Mouse (Mus musculus) thymus, adult 2 months (tissue): ENCODE measurements around the gene Phospho1. TPM values are rescaled to one million over a fixed set of nuclear protein-coding genes. Genes with fewer than 3 reads are reported as not detected.

Experiments used
- DNase-seq: peaks from one replicate; pipeline ENCODE4 v3.0.0; 2021
- H3K27ac ChIP-seq: fragments of 200-500 bp; 2 replicates; pipeline ENCODE4 v1.5.1; 2012; ENCODE audit warnings: low read length, control low read depth; ENCODE audit not compliant: control insufficient read depth, insufficient read depth
- H3K27me3 ChIP-seq: fragments of 200-500 bp; 2 replicates; pipeline ENCODE4 v1.6.1; 2012; ENCODE audit warnings: mild to moderate bottlenecking, low read length, moderate library complexity, mixed read lengths; ENCODE audit not compliant: control insufficient read depth, insufficient read depth
- H3K36me3 ChIP-seq: fragments of 200-500 bp; 2 replicates; pipeline ENCODE4 v1.6.1; 2012; ENCODE audit warnings: mild to moderate bottlenecking, low read length, moderate library complexity; ENCODE audit not compliant: control insufficient read depth, insufficient read depth
- H3K4me1 ChIP-seq: fragments of 200-500 bp; replicated peaks from 2 replicates; pipeline ENCODE4 v1.6.1; 2012; ENCODE audit warnings: low read length; ENCODE audit not compliant: control insufficient read depth, insufficient read depth
- H3K4me3 ChIP-seq: fragments of 200-500 bp; 2 replicates; pipeline ENCODE4 v1.5.1; 2012; ENCODE audit warnings: mild to moderate bottlenecking, low read length, control low read depth, moderate library complexity; ENCODE audit not compliant: control insufficient read depth, insufficient read depth
- CTCF ChIP-seq: fragments of 200-500 bp; IDR thresholded peaks from 2 replicates; pipeline ENCODE4 v1.5.1; 2012; ENCODE audit warnings: mild to moderate bottlenecking, control low read depth, low read length, moderate library complexity, borderline replicate concordance; ENCODE audit not compliant: control insufficient read depth, poor library complexity, insufficient read depth; ENCODE audit errors: extremely low read depth
- POLR2A ChIP-seq: fragments of 200-500 bp; IDR thresholded peaks from 2 replicates; pipeline ENCODE4 v1.6.1; 2012; ENCODE audit warnings: mild to moderate bottlenecking, low read length, control low read depth, moderate library complexity; ENCODE audit not compliant: control insufficient read depth, poor library complexity, insufficient read depth; ENCODE audit errors: extremely low read depth
- WGBS: fragments of 180-500 bp; shearing (Covaris S2); methylation state at CpG from one replicate; pipeline ENCODE4 v1.1.7; 2018; 5-methylcytosine and 5-hydroxymethylcytosine counted together
- polyA plus RNA-seq: library from polyadenylated mRNA; depleted of rRNA; stranded (reverse); fragments of >200 nt; gene quantifications from 2 replicates; pipeline ENCODE4 v1.2.3, GENCODE M21; 2012

The Phospho1 gene
- polyA plus RNA-seq, 1 experiment = 24.9 TPM

DNA sequence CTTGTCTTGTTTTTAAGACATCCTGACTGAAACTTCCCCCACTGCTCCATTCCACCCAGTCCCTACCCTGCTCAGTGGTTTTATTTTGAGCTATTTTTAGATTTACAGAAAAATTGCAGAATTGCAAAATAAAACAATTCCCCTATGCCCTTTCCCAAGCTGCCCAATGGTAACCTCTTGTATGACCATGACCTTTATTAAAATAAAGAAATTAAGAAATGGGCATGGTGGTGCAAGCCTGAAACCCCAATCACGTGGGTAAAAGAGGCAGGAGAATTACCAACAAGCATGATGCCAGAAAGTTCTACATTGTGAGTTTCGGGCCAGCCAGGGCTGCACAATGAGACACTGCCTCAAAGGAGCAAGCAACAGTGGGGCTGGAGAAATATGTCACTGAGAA is 26.6 kb downstream of the Phospho1 start:
- H3K27ac ChIP-seq = no peak overlapping the region
- TF ChIP-seq POLR2A = no peak
- TF ChIP-seq CTCF = no peak
- H3K4me1 ChIP-seq = 0 out of 2 replicates have a peak, but pooled peaks cover 2% of the 10 kb centered on the region
- H3K4me3 ChIP-seq = no peak overlapping the region
- DNase-seq = no peak
- 76% methylated on average over 2 of the region's 2 CpGs for WGBS
- no peaks in the 10 kb centered on the region for H3K36me3 ChIP-seq
- H3K27me3 ChIP-seq = no peaks in the 10 kb centered on the region

DNA sequence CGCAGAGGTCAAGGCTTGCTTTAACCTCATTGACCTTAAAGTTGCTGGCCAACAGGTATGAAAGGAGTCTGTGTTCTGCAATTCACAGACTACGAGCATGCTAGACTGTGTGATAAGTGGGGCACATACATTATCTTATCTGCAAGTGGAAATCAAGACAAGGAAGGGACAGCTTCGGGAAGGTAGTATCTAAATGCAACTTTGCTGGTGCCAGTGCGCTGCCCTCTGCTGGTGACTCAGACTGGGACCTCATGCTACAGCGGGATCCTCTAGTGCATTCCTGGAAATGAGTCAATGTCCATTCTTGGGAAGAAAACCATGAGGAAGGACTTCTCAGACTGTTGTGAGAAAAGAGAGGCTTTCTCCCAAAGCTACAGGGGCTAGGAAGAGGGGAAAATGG is 29.4 kb downstream of the Phospho1 start:
- Histone ChIP-seq H3K4me1 (0 out of 2 replicates have a peak, but pooled peaks cover 2% of the 10 kb centered on the region), H3K4me3 (no peak overlapping the region), H3K27ac (no peak overlapping the region), H3K27me3 (no peaks in the 10 kb centered on the region), H3K36me3 (no peaks in the 10 kb centered on the region)
- WGBS = 39% methylated on average over 5 of the region's 5 CpGs
- TF ChIP-seq CTCF = peak; percentile 67; the same call in 1 of the 2 replicates
- TF ChIP-seq POLR2A = no peak
- DNase-seq = peak; percentile 76

DNA sequence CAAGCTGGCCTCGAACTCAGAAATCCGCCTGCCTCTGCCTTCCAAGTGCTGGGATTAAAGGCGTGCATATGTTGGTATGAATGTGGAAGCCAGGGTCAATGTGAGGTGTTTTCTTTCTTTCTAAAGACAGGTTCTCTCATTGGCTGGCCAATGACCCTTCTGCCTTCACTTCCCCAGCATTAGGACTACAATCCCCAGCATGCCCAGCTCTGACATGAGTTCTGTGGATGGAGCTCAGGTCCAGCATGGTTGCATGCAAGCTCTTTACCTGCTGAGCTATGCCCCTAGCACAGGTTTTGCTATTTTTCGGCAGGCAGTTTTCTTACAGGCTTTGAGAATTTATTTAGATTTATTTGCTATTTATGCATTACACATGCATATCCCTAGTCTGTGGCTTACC is 33.0 kb downstream of the Phospho1 start:
- 98% methylated on average over 4 of the region's 4 CpGs for WGBS

DNA sequence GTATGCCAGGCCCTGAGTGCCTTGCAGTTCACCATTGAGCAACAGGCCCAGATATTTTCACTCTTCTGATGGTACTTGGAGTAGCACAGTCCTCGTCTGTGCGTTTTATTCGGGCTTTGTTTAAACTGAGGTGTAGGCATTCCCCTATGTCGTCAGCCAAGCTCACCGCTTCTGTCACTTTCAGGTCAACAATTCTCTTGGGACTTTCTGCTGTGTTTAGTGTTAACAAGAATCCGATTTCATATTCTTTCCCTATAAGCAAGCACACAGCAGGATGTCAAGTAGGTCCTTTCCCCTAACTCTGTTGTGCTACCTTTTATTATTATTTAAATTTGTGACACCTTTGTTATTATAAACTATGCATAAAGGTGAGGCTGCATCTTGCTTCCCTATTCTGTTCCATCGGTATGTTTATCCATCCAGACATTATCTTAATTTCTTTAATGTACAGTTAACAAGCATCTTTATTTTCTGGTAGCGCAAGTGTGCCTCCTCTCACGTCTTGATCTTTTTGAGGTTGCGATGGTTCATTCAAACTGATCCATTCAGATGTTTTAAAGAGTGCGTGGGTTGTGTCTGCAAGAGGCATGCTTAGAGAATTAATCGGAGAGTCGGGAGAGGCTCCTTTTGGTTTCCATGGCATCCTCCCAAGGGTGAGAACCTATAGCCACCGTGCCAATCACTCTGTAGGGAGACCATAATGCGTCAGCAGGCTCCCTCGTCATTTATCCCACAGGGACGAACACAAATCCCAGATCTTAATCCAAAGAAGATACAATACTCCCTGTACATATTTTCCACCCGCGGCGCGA is 33.6 kb downstream of the Phospho1 start:
- TF ChIP-seq CTCF (no peak), POLR2A (no peak)
- DNase-seq = no peak
- no peaks in the 10 kb centered on the region for H3K36me3 ChIP-seq
- no peaks in the 10 kb centered on the region for H3K27me3 ChIP-seq
- peaks cover 3% of the 10 kb centered on the region for H3K4me1 ChIP-seq
- WGBS = 33% methylated on average over 21 of the region's 21 CpGs
- H3K4me3 ChIP-seq = peak overlapping the region; percentile 52
- H3K27ac ChIP-seq = peak overlapping the region; percentile 49

More for the DNA sequence above, 33.0 kb downstream of the Phospho1 start:
- no peak overlapping the region for H3K27ac ChIP-seq
- TF ChIP-seq POLR2A = no peak
- no peaks in the 10 kb centered on the region for H3K36me3 ChIP-seq
- no peaks in the 10 kb centered on the region for H3K27me3 ChIP-seq
- H3K4me3 ChIP-seq = no peak overlapping the region
- no peak for DNase-seq
- H3K4me1 ChIP-seq = peaks cover 3% of the 10 kb centered on the region

GRCm38 (mm10) chr11:95858528-95859467 is 34.5 kb downstream of the Phospho1 start:
- peaks cover 3% of the 10 kb centered on the region for H3K4me1 ChIP-seq
- H3K27ac ChIP-seq = peak overlapping the region; percentile 90
- no peaks in the 10 kb centered on the region for H3K27me3 ChIP-seq
- H3K4me3 ChIP-seq = peak overlapping the region; percentile 84
- TF ChIP-seq CTCF = no peak
- TF ChIP-seq POLR2A = peak; percentile 42; the same call in 1 of the 2 replicates
- DNase-seq = peak; percentile 98
- no peaks in the 10 kb centered on the region for H3K36me3 ChIP-seq
- WGBS = under 1% methylated on average over 58 of the region's 58 CpGs

- no peaks in the 10 kb centered on the region for H3K36me3 ChIP-seq
- TF ChIP-seq POLR2A (no peak), CTCF (no peak)
- H3K4me1 ChIP-seq = peaks cover 3% of the 10 kb centered on the region
- H3K27ac ChIP-seq = peak overlapping the region; percentile 90; the same call in 1 of the 2 replicates
- WGBS = under 1% methylated on average over 35 of the region's 35 CpGs
- H3K4me3 ChIP-seq = peak overlapping the region; percentile 84
- H3K27me3 ChIP-seq = no peaks in the 10 kb centered on the region
- DNase-seq = peak; percentile 68
These were observed 35.2 kb downstream of the Phospho1 start for GRCm38 (mm10) chr11:95859468-95859855.
